Mouse (Mus musculus) left cerebral cortex, postnatal 10 days (tissue): Measurements from ENCODE around the gene Ston1. TPM values are rescaled to one million over a fixed set of nuclear protein-coding genes. Genes with fewer than 3 reads are reported as not detected.
A peak's percentile ranks its signal among the peaks of the same experiment; 100 is the strongest.

ENCODE experiments used
- DNase-seq, 2 experiments: peaks; one replicate each; pipeline ENCODE4 v3.0.0; 2021 to 2022; ENCODE audit warnings: low spot score in 2 of 2, mixed read lengths in 1 of 2; ENCODE audit errors: extremely low spot score in 1 of 2
- intact Hi-C: fragments of 180-260 bp; cut with DNase I; formaldehyde crosslinking; loops from one replicate; pipeline ENCODE4 v1.15.1; 2025
- total RNA-seq, 2 experiments: library from RNA; stranded (reverse); gene quantifications; 2 replicates each; pipeline ENCODE4 v1.2.3; 2021

Ston1 gene
- total RNA-seq, result 1 to 10 TPM; 6.5 to 8.4 TPM

DNA sequence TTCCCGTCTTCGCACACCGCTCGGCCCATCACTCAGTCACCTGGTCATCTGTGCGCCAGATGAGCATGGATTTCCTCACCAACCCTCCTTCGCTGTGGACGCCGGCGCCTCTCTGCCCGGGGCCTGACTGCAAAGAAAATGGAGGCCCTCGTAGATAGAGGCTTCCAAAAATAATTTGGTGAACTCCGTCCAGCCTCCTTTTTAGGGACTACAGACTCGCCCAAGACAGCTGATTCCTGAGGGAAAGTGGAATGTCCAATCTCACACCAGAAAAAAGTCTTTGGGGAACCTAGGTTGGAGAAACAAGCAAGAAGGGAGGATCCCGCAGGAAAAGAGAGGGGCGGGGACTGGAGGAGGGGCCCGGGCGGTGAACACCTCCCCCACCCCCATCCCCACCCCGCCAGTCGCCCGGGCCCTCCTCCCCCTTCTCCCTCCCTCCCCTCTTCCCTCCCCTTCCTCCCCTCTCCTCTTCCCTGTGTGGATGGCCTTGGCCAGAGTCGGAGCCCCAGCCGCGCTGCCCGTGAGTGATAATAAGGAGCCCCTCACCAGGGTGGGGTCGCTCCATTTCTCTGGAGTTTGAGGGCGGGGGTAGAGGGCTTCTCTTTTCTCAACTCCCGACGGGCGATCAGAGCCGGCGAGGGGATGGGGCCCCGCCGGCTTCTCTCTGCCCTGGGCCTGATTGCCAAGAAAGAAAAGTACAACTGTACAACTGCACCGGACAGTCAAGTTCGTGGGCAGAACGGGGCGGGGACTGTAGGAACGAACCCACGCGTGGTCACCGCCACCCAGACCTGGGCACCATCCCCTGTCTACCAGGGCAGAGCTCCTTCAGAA, at the start of gene Ston1:
Gene Ston1, plus strand, starts transcription at position 463 of the 834 bp plus-strand sequence.
- DNase-seq, result peak in 1 of 2 experiments; percentile 88
- intact Hi-C loops, result loop anchor here (5.0 kb wide), 1 partner anchor 35 kb away; no protein-coding TSS in a partner anchor

GRCm38 (mm10) chr17:88549411-88550191, 47.9 kb upstream of the Ston1 start:
- intact Hi-C loops, result no loop called here
- no peak for DNase-seq

DNA sequence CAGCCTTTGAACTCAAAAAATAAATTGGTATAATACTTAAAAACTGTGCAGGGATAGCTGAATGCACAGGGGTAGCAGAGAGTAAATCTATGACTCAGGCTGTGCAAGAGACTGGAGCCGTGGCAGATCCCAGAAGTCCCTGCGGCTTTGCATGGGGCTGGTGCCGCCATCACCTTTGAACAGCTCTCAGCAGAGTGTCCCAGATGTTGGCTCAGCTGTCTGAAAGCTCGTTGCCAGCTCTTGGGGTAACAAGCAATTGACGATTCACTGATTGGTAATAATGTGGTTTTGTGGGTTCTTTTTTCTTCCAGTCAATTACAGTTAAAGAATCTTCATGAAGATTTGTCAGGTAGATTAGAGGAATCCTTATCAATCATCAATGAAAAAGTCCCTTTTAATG, 47.1 kb upstream of the Ston1 start:
- intact Hi-C loops, result no loop called here
- no peak for DNase-seq

DNA sequence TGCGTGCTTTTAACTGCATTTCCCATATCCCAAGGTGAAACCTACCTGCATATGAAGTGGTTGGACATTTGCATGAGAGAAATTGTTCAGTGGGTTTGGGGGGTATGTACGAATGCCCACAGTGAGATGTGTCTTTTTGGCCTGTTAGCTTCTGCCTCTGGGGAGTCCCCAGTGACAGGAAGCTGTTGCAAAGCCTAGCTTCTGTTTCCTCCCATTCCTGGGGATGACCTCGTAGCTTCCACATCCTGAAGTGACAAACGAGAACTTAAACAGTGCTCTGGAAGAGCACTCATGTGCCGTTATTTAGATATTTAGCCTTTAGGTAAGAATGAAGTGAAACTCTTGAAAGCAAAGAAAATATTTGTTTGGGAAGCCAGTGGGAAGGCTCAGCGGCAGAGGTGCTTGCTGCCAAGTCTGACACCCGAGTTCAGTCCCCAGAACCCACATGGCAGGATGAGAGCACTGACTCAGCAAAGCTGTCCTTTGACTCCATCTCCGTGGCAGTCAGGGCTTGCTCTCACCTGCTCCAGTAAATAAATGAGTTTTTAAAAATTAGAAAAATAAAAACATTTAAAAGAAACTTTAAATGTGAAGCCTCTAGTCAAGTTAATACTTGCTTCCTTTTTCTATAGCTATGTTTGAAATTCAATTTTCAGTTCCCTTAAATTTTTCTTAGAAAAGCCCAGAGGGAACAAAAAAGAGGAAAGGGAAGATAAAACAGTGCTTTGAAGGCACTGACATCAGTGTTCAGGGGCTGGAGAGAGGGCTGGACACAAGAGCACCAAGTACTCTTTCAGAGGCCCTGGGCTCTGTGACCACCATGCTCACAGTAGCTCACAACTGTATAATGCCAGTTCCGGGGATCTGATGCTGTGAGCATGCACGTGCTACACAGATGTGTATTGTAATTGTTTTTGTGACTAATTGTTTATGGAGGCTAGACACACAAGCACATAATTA, 46.2 kb upstream of the Ston1 start:
- no peak for DNase-seq
- intact Hi-C loops, result no loop called here

GRCm38 (mm10) chr17:88552556-88552955, 44.9 kb upstream of the Ston1 start:
- no peak for DNase-seq
- intact Hi-C loops, result no loop called here

GRCm38 (mm10) chr17:88553001-88553449, 44.5 kb upstream of the Ston1 start:
- intact Hi-C loops, result no loop called here
- no peak for DNase-seq

- no peak for DNase-seq
- intact Hi-C loops, result no loop called here
Observed at GRCm38 (mm10) chr17:88553473-88554087, 43.9 kb upstream of the Ston1 start.

- DNase-seq, result no peak
- intact Hi-C loops, result no loop called here
Observed at GRCm38 (mm10) chr17:88556176-88556575, 41.3 kb upstream of the Ston1 start.

DNA sequence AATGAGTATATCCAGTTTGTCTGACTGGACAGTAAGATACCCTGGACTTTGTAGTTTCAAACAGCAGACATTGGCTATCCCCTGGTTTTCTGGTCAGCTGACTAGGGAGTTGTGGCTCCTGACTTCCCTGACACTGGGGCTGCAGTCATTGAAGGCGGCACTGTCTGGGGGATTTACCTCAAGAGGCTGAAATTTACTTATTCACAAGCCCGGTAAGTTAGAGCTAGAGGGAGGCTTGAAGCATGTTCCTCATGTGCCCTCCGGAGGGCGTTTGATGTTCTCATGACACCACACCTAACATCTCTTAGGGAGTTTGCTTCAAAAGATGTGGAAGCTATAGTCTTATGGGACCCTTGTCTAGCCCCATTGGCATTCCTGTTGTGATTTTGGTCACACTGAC, 40.8 kb upstream of the Ston1 start:
- intact Hi-C loops, result no loop called here
- no peak for DNase-seq

DNA sequence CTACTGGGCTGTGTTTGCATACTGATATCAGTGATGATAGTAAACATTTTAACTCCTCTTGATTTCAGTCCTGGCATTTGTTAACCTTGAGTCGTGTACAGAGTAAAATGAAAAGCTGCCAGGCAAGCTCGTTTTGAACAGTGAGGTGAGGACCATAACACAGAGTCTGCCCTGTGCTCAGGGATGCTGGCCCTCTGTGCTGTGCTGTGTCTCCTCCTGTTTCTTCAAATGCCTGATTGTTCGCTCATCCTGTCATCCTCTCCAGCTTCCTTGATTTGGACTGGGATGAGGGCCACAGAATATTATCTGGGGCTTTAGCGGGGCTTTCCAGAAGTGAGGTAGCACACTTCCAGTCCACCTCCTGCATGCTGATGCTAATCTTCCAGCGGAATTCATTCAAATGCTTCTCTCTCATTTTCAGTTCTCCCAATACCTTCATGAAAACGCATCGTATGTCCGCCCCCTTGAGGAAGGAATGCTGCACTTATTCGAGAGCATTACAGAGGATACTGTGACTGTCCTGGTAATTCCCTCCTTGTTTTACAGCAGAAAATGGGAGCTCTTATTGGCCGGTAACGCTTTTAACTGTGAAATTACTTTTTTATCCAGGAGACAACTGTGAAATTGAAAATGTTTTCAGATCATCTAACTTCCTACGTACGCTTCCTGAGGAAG, 39.2 kb upstream of the Ston1 start:
- intact Hi-C loops, result no loop called here
- peak; percentile 63 to 77 for DNase-seq

- DNase-seq, result no peak
- intact Hi-C loops, result no loop called here
Observed at GRCm38 (mm10) chr17:88563611-88564010, 33.9 kb upstream of the Ston1 start.

- intact Hi-C loops, result no loop called here
- no peak for DNase-seq
Observed at GRCm38 (mm10) chr17:88569807-88570540, 27.5 kb upstream of the Ston1 start.

DNA sequence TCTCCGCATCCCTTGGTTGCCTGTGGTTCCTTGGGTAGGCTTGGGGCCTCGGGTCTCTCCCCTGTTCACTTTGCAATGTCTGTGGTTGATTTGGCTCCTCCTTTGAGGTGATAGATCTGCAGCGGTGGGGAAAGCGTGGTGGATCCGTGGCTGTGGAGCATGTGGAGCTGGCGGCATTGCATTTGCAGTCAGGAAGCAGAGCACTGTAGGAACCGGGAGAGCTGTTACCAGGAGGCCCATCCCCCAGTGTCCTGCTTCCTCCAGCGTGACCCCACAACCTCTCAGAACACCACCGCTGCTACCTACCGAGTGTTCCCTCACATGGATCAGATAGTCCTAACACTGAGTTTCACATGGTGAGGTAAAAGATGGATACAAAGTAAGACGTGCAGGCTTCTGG, 26.7 kb upstream of the Ston1 start:
- intact Hi-C loops, result no loop called here

GRCm38 (mm10) chr17:88574811-88575210, 22.7 kb upstream of the Ston1 start:
- intact Hi-C loops, result no loop called here
- no peak for DNase-seq

More for the DNA sequence above, 26.7 kb upstream of the Ston1 start:
- no peak for DNase-seq

GRCm38 (mm10) chr17:88578522-88579242, 18.8 kb upstream of the Ston1 start:
- intact Hi-C loops, result no loop called here
- no peak for DNase-seq

- no peak for DNase-seq
- intact Hi-C loops, result no loop called here
Observed at GRCm38 (mm10) chr17:88580556-88580955, 16.9 kb upstream of the Ston1 start.
